Mouse (Mus musculus) thymus, adult 2 months (tissue): Measurements from ENCODE around the gene Isoc2b. TPM values are rescaled to one million over a fixed set of nuclear protein-coding genes. Genes with fewer than 3 reads are reported as not detected.

ENCODE experiments used
- DNase-seq: peaks from one replicate; pipeline ENCODE4 v3.0.0; 2021
- H3K27ac ChIP-seq: fragments of 200-500 bp; 2 replicates; pipeline ENCODE4 v1.5.1; 2012; ENCODE audit warnings: low read length, control low read depth; ENCODE audit not compliant: control insufficient read depth, insufficient read depth
- H3K27me3 ChIP-seq: fragments of 200-500 bp; 2 replicates; pipeline ENCODE4 v1.6.1; 2012; ENCODE audit warnings: mild to moderate bottlenecking, low read length, moderate library complexity, mixed read lengths; ENCODE audit not compliant: control insufficient read depth, insufficient read depth
- H3K36me3 ChIP-seq: fragments of 200-500 bp; 2 replicates; pipeline ENCODE4 v1.6.1; 2012; ENCODE audit warnings: mild to moderate bottlenecking, low read length, moderate library complexity; ENCODE audit not compliant: control insufficient read depth, insufficient read depth
- H3K4me1 ChIP-seq: fragments of 200-500 bp; replicated peaks from 2 replicates; pipeline ENCODE4 v1.6.1; 2012; ENCODE audit warnings: low read length; ENCODE audit not compliant: control insufficient read depth, insufficient read depth
- H3K4me3 ChIP-seq: fragments of 200-500 bp; 2 replicates; pipeline ENCODE4 v1.5.1; 2012; ENCODE audit warnings: mild to moderate bottlenecking, low read length, control low read depth, moderate library complexity; ENCODE audit not compliant: control insufficient read depth, insufficient read depth
- CTCF ChIP-seq: fragments of 200-500 bp; IDR thresholded peaks from 2 replicates; pipeline ENCODE4 v1.5.1; 2012; ENCODE audit warnings: mild to moderate bottlenecking, control low read depth, low read length, moderate library complexity, borderline replicate concordance; ENCODE audit not compliant: control insufficient read depth, poor library complexity, insufficient read depth; ENCODE audit errors: extremely low read depth
- POLR2A ChIP-seq: fragments of 200-500 bp; IDR thresholded peaks from 2 replicates; pipeline ENCODE4 v1.6.1; 2012; ENCODE audit warnings: mild to moderate bottlenecking, low read length, control low read depth, moderate library complexity; ENCODE audit not compliant: control insufficient read depth, poor library complexity, insufficient read depth; ENCODE audit errors: extremely low read depth
- WGBS: fragments of 180-500 bp; shearing (Covaris S2); methylation state at CpG from one replicate; pipeline ENCODE4 v1.1.7; 2018; 5-methylcytosine and 5-hydroxymethylcytosine counted together
- polyA plus RNA-seq: library from polyadenylated mRNA; depleted of rRNA; stranded (reverse); fragments of >200 nt; gene quantifications from 2 replicates; pipeline ENCODE4 v1.2.3, GENCODE M21; 2012

Gene Isoc2b
- polyA plus RNA-seq, 1 experiment = 23.6 TPM

- Histone ChIP-seq H3K27ac (no peak overlapping the region), H3K4me3 (no peak overlapping the region), H3K27me3 (no peaks in the 10 kb centered on the region), H3K36me3 (no peaks in the 10 kb centered on the region), H3K4me1 (no peaks in the 10 kb centered on the region)
- TF ChIP-seq CTCF (no peak), POLR2A (no peak)
- WGBS = 92% methylated on average over 8 of the region's 8 CpGs
- no peak for DNase-seq
Measured at GRCm38 (mm10) chr7:4851315-4851688, 18.8 kb downstream of the Isoc2b start.

GRCm38 (mm10) chr7:4850621-4851314 lies 19.3 kb downstream of the Isoc2b start:
- no peak for TF ChIP-seq CTCF
- no peak for TF ChIP-seq POLR2A
- H3K27me3 ChIP-seq = no peaks in the 10 kb centered on the region
- H3K36me3 ChIP-seq = no peaks in the 10 kb centered on the region
- 93% methylated on average over 11 of the region's 11 CpGs for WGBS
- H3K27ac ChIP-seq = no peak overlapping the region
- no peak overlapping the region for H3K4me3 ChIP-seq
- no peaks in the 10 kb centered on the region for H3K4me1 ChIP-seq
- DNase-seq = no peak

GRCm38 (mm10) chr7:4849372-4849771 lies 20.7 kb downstream of the Isoc2b start:
- Histone ChIP-seq H3K36me3 (no peaks in the 10 kb centered on the region), H3K4me3 (no peak overlapping the region), H3K27me3 (peaks cover 5% of the 10 kb centered on the region; the same call in 1 of the 2 replicates), H3K27ac (no peak overlapping the region), H3K4me1 (no peaks in the 10 kb centered on the region)
- DNase-seq = no peak
- TF ChIP-seq POLR2A (no peak), CTCF (no peak)
- 82% methylated on average over 9 of the region's 9 CpGs for WGBS

GRCm38 (mm10) chr7:4844917-4845309 lies 25.1 kb downstream of the Isoc2b start:
- peaks cover 7% of the 10 kb centered on the region; the same call in 1 of the 2 replicates for H3K4me1 ChIP-seq
- no peak for TF ChIP-seq CTCF
- no peak for TF ChIP-seq POLR2A
- H3K27ac ChIP-seq = no peak overlapping the region
- no peak overlapping the region for H3K4me3 ChIP-seq
- H3K27me3 ChIP-seq = peaks cover 21% of the 10 kb centered on the region; the same call in 1 of the 2 replicates
- 28% methylated on average over 13 of the region's 13 CpGs for WGBS
- H3K36me3 ChIP-seq = no peaks in the 10 kb centered on the region
- DNase-seq = no peak

- H3K4me3 ChIP-seq = no peak within 1 kb of the TSS
- WGBS = 14% methylated on average over 41 of the region's 41 CpGs
- peaks cover 21% of the 10 kb centered on the region; the same call in 1 of the 2 replicates for H3K27me3 ChIP-seq
- no peak for TF ChIP-seq POLR2A
- TF ChIP-seq CTCF = no peak
- DNase-seq = no peak
- H3K27ac ChIP-seq = no peak within 1 kb of the TSS
- H3K4me1 ChIP-seq = peaks cover 7% of the 10 kb centered on the region; the same call in 1 of the 2 replicates
- no peaks in the 10 kb centered on the region for H3K36me3 ChIP-seq
Measured at GRCm38 (mm10) chr7:4844245-4844916, 25.7 kb downstream of the Isoc2b start, which contains the start of gene Shisa7. Gene Shisa7 (minus strand): TSS chr7:4844696.

GRCm38 (mm10) chr7:4843604-4844244 lies 26.3 kb downstream of the Isoc2b start:
- H3K4me1 ChIP-seq = peaks cover 7% of the 10 kb centered on the region; the same call in 1 of the 2 replicates
- peaks cover 21% of the 10 kb centered on the region; the same call in 1 of the 2 replicates for H3K27me3 ChIP-seq
- 6% methylated on average over 34 of the region's 34 CpGs for WGBS
- H3K36me3 ChIP-seq = no peaks in the 10 kb centered on the region
- DNase-seq = no peak
- H3K27ac ChIP-seq = no peak overlapping the region
- TF ChIP-seq CTCF = no peak
- no peak for TF ChIP-seq POLR2A
- H3K4me3 ChIP-seq = no peak overlapping the region
